Mouse (Mus musculus): ENCODE data around the gene Slc4a1. TPM values are rescaled to one million over a fixed set of nuclear protein-coding genes. Genes with fewer than 3 reads are reported as not detected.

Slc4a1 gene
- total and polyA plus RNA-seq, 2 experiments: 0.10 to 0.65 TPM

GRCm38 (mm10) chr11:102349189-102349954 is 16.6 kb downstream of the Slc4a1 start:
- no peak overlapping the region for H3K27ac ChIP-seq (replicated peaks; ENCODE audit: insufficient read depth, low read depth, low read length)
- H3K4me1 ChIP-seq (ENCODE audit: control insufficient read depth, insufficient read depth, low read length): no peaks in the 10 kb centered on the region
- H3K36me3 ChIP-seq (ENCODE audit: control insufficient read depth, insufficient read depth, low read length): no peaks in the 10 kb centered on the region
- DNase-seq (ENCODE audit: extremely low read depth, low read depth, low spot score): no peak
- no peak overlapping the region for H3K4me3 ChIP-seq (ENCODE audit: insufficient read depth, low read depth, low read length)
- no peaks in the 10 kb centered on the region for H3K79me2 ChIP-seq (ENCODE audit: control insufficient read depth, insufficient read depth, low read length)
- 96% methylated on average over 3 of the region's 3 CpGs for WGBS
- H3K9ac ChIP-seq (ENCODE audit: low read depth, low read length): no peak overlapping the region
- no peaks in the 10 kb centered on the region for H3K27me3 ChIP-seq (ENCODE audit: control insufficient read depth, insufficient read depth, low read length)
- no peak for TF ChIP-seq POLR2A (IDR thresholded peaks at IDR 0.05; ENCODE audit: extremely low read depth, insufficient read depth, low read length)
- no peak for TF ChIP-seq CTCF (IDR thresholded peaks at IDR 0.05; ENCODE audit: low read depth, low read length)

- no peaks in the 10 kb centered on the region for H3K36me3 ChIP-seq (ENCODE audit: control insufficient read depth, insufficient read depth, low read length)
- no peak for DNase-seq (ENCODE audit: extremely low read depth, low read depth, low spot score)
- H3K79me2 ChIP-seq (ENCODE audit: control insufficient read depth, insufficient read depth, low read length): no peaks in the 10 kb centered on the region
- no peak overlapping the region for H3K9ac ChIP-seq (ENCODE audit: low read depth, low read length)
- H3K4me3 ChIP-seq (ENCODE audit: insufficient read depth, low read depth, low read length): no peak overlapping the region
- H3K27ac ChIP-seq (replicated peaks; ENCODE audit: insufficient read depth, low read depth, low read length): no peak overlapping the region
- TF ChIP-seq POLR2A (IDR thresholded peaks at IDR 0.05; ENCODE audit: extremely low read depth, insufficient read depth, low read length): no peak
- TF ChIP-seq CTCF (IDR thresholded peaks at IDR 0.05; ENCODE audit: low read depth, low read length): no peak
- no peaks in the 10 kb centered on the region for H3K27me3 ChIP-seq (ENCODE audit: control insufficient read depth, insufficient read depth, low read length)
- H3K4me1 ChIP-seq (ENCODE audit: control insufficient read depth, insufficient read depth, low read length): no peaks in the 10 kb centered on the region
- WGBS: 88% methylated on average over 11 of the region's 11 CpGs
These were observed 17.2 kb downstream of the Slc4a1 start for GRCm38 (mm10) chr11:102348771-102349170.

GRCm38 (mm10) chr11:102348101-102348585 is 17.9 kb downstream of the Slc4a1 start:
- 93% methylated on average over 7 of the region's 7 CpGs for WGBS
- Histone ChIP-seq H3K36me3 (ENCODE audit: control insufficient read depth, insufficient read depth, low read length) (no peaks in the 10 kb centered on the region), H3K27me3 (ENCODE audit: control insufficient read depth, insufficient read depth, low read length) (no peaks in the 10 kb centered on the region), H3K4me1 (ENCODE audit: control insufficient read depth, insufficient read depth, low read length) (no peaks in the 10 kb centered on the region), H3K79me2 (ENCODE audit: control insufficient read depth, insufficient read depth, low read length) (no peaks in the 10 kb centered on the region), H3K9ac (ENCODE audit: low read depth, low read length) (no peak overlapping the region), H3K4me3 (ENCODE audit: insufficient read depth, low read depth, low read length) (no peak overlapping the region), H3K27ac (replicated peaks; ENCODE audit: insufficient read depth, low read depth, low read length) (no peak overlapping the region)
- DNase-seq (ENCODE audit: extremely low read depth, low read depth, low spot score): no peak
- no peak for TF ChIP-seq CTCF (IDR thresholded peaks at IDR 0.05; ENCODE audit: low read depth, low read length)
- TF ChIP-seq POLR2A (IDR thresholded peaks at IDR 0.05; ENCODE audit: extremely low read depth, insufficient read depth, low read length): no peak

- Histone ChIP-seq H3K9ac (ENCODE audit: low read depth, low read length) (no peak overlapping the region), H3K36me3 (ENCODE audit: control insufficient read depth, insufficient read depth, low read length) (no peaks in the 10 kb centered on the region), H3K4me1 (ENCODE audit: control insufficient read depth, insufficient read depth, low read length) (no peaks in the 10 kb centered on the region), H3K27me3 (ENCODE audit: control insufficient read depth, insufficient read depth, low read length) (no peaks in the 10 kb centered on the region), H3K4me3 (ENCODE audit: insufficient read depth, low read depth, low read length) (no peak overlapping the region), H3K79me2 (ENCODE audit: control insufficient read depth, insufficient read depth, low read length) (no peaks in the 10 kb centered on the region), H3K27ac (replicated peaks; ENCODE audit: insufficient read depth, low read depth, low read length) (no peak overlapping the region)
- DNase-seq (ENCODE audit: extremely low read depth, low read depth, low spot score): no peak
- no peak for TF ChIP-seq CTCF (IDR thresholded peaks at IDR 0.05; ENCODE audit: low read depth, low read length)
- no peak for TF ChIP-seq POLR2A (IDR thresholded peaks at IDR 0.05; ENCODE audit: extremely low read depth, insufficient read depth, low read length)
- WGBS: 83% methylated on average over 5 of the region's 5 CpGs
These were observed 18.3 kb downstream of the Slc4a1 start for GRCm38 (mm10) chr11:102347683-102348082.

- no peak for TF ChIP-seq CTCF (IDR thresholded peaks at IDR 0.05; ENCODE audit: low read depth, low read length)
- no peak for TF ChIP-seq POLR2A (IDR thresholded peaks at IDR 0.05; ENCODE audit: extremely low read depth, insufficient read depth, low read length)
- H3K4me1 ChIP-seq (ENCODE audit: control insufficient read depth, insufficient read depth, low read length): no peaks in the 10 kb centered on the region
- no peak overlapping the region for H3K27ac ChIP-seq (replicated peaks; ENCODE audit: insufficient read depth, low read depth, low read length)
- H3K4me3 ChIP-seq (ENCODE audit: insufficient read depth, low read depth, low read length): no peak overlapping the region
- DNase-seq (ENCODE audit: extremely low read depth, low read depth, low spot score): no peak
- no peaks in the 10 kb centered on the region for H3K79me2 ChIP-seq (ENCODE audit: control insufficient read depth, insufficient read depth, low read length)
- no peak overlapping the region for H3K9ac ChIP-seq (ENCODE audit: low read depth, low read length)
- H3K36me3 ChIP-seq (ENCODE audit: control insufficient read depth, insufficient read depth, low read length): no peaks in the 10 kb centered on the region
- WGBS: 82% methylated on average over 5 of the region's 5 CpGs
- no peaks in the 10 kb centered on the region for H3K27me3 ChIP-seq (ENCODE audit: control insufficient read depth, insufficient read depth, low read length)
These were observed 19.1 kb downstream of the Slc4a1 start for GRCm38 (mm10) chr11:102346926-102347325.

- no peaks in the 10 kb centered on the region for H3K27me3 ChIP-seq (ENCODE audit: control insufficient read depth, insufficient read depth, low read length)
- no peaks in the 10 kb centered on the region for H3K79me2 ChIP-seq (ENCODE audit: control insufficient read depth, insufficient read depth, low read length)
- no peaks in the 10 kb centered on the region for H3K4me1 ChIP-seq (ENCODE audit: control insufficient read depth, insufficient read depth, low read length)
- no peaks in the 10 kb centered on the region for H3K36me3 ChIP-seq (ENCODE audit: control insufficient read depth, insufficient read depth, low read length)
- WGBS: 93% methylated on average over 3 of the region's 3 CpGs
- no peak for DNase-seq (ENCODE audit: extremely low read depth, low read depth, low spot score)
- H3K27ac ChIP-seq (replicated peaks; ENCODE audit: insufficient read depth, low read depth, low read length): no peak overlapping the region
- no peak overlapping the region for H3K9ac ChIP-seq (ENCODE audit: low read depth, low read length)
- TF ChIP-seq POLR2A (IDR thresholded peaks at IDR 0.05; ENCODE audit: extremely low read depth, insufficient read depth, low read length) (no peak), CTCF (IDR thresholded peaks at IDR 0.05; ENCODE audit: low read depth, low read length) (no peak)
- H3K4me3 ChIP-seq (ENCODE audit: insufficient read depth, low read depth, low read length): no peak overlapping the region
These were observed 21.5 kb downstream of the Slc4a1 start for GRCm38 (mm10) chr11:102344458-102344857.

Measured in liver, adult 2 months (tissue).